Mouse (Mus musculus) limb, embryonic 15.5 days (tissue): ENCODE measurements around the gene Sh2b3. TPM values are rescaled to one million over a fixed set of nuclear protein-coding genes. Genes with fewer than 3 reads are reported as not detected.

Source experiments
- ATAC-seq: fragments of 200-750 bp; cut with Nextera tagmentation; 2 replicates; pipeline ENCODE4 v1.8.0; 2017; ENCODE audit warnings: low read depth, moderate TSS enrichment; ENCODE audit not compliant: insufficient number of reproducible peaks, low FRiP score, low TSS enrichment
- H3K27ac ChIP-seq: fragments of 300-500 bp; sonication (generic); 2 replicates; pipeline ENCODE4 v1.5.1; 2015; ENCODE audit warnings: moderate library complexity, mild to moderate bottlenecking, inconsistent platforms
- H3K27me3 ChIP-seq: fragments of 300-500 bp; sonication (generic); 2 replicates; pipeline ENCODE4 v1.6.1; 2015; ENCODE audit warnings: inconsistent platforms
- H3K36me3 ChIP-seq: fragments of 300-500 bp; sonication (generic); 2 replicates; pipeline ENCODE4 v1.6.1; 2015; ENCODE audit warnings: inconsistent platforms
- H3K4me1 ChIP-seq: fragments of 300-500 bp; sonication (generic); 2 replicates; pipeline ENCODE4 v1.6.1; 2015; ENCODE audit warnings: inconsistent platforms
- H3K4me2 ChIP-seq: fragments of 300-500 bp; sonication (generic); 2 replicates; pipeline ENCODE4 v1.6.1; 2015; ENCODE audit warnings: mild to moderate bottlenecking, inconsistent platforms
- H3K4me3 ChIP-seq: fragments of 300-500 bp; sonication (generic); 2 replicates; pipeline ENCODE4 v1.5.1; 2015; ENCODE audit warnings: mild to moderate bottlenecking, inconsistent platforms
- H3K9ac ChIP-seq: fragments of 300-500 bp; sonication (generic); 2 replicates; pipeline ENCODE4 v1.6.1; 2015; ENCODE audit warnings: inconsistent platforms
- H3K9me3 ChIP-seq: fragments of 300-500 bp; sonication (generic); 2 replicates; pipeline ENCODE4 v1.6.1; 2016; ENCODE audit warnings: inconsistent platforms
- WGBS: fragments of 180-500 bp; shearing (Covaris S2); methylation state at CpG from one replicate; pipeline ENCODE4 v1.1.7; 2015; 5-methylcytosine and 5-hydroxymethylcytosine counted together
- polyA plus RNA-seq: library from polyadenylated mRNA; unstranded; fragments of >200 nt; fragmentation: Nextera tagmentation; extraction: Ambion mirVana; gene quantifications from 2 replicates; pipeline ENCODE4 v1.2.1, GENCODE M21; 2015

The Sh2b3 gene
- polyA plus RNA-seq: 13.1 and 14.8 TPM in 2 replicates

GRCm38 (mm10) chr5:121837441-121838340 is at the start of gene Sh2b3:
Gene Sh2b3, minus strand, starts transcription at chr5:121837646.
- no peaks in the 10 kb centered on the region for H3K9me3 ChIP-seq
- H3K36me3 ChIP-seq: no peaks in the 10 kb centered on the region
- H3K4me2 ChIP-seq: peak within 1 kb of the TSS; percentile 91
- H3K9ac ChIP-seq: peak within 1 kb of the TSS; percentile 73
- ATAC-seq: no peak
- peak within 1 kb of the TSS; percentile 73 for H3K27ac ChIP-seq
- H3K4me1 ChIP-seq: peaks cover 63% of the 10 kb centered on the region
- WGBS: 1% methylated on average over 35 of the region's 35 CpGs
- H3K4me3 ChIP-seq: peak within 1 kb of the TSS; percentile 66
- H3K27me3 ChIP-seq: no peaks in the 10 kb centered on the region

- H3K4me1 ChIP-seq: peaks cover 8% of the 10 kb centered on the region
- no peak overlapping the region for H3K4me2 ChIP-seq
- H3K4me3 ChIP-seq: no peak overlapping the region
- WGBS: 76% methylated on average over 8 of the region's 8 CpGs
- no peak overlapping the region for H3K9ac ChIP-seq
- no peaks in the 10 kb centered on the region for H3K27me3 ChIP-seq
- H3K36me3 ChIP-seq: no peaks in the 10 kb centered on the region
- no peak overlapping the region for H3K27ac ChIP-seq
- no peaks in the 10 kb centered on the region for H3K9me3 ChIP-seq
- no peak for ATAC-seq
Observed at GRCm38 (mm10) chr5:121883356-121883755, 45.9 kb upstream of the Sh2b3 start.

- Histone ChIP-seq H3K4me2 (no peak overlapping the region), H3K4me3 (no peak overlapping the region), H3K4me1 (peaks cover 9% of the 10 kb centered on the region), H3K27me3 (no peaks in the 10 kb centered on the region), H3K27ac (no peak overlapping the region), H3K36me3 (no peaks in the 10 kb centered on the region), H3K9me3 (no peaks in the 10 kb centered on the region), H3K9ac (no peak overlapping the region)
- ATAC-seq: no peak
- 61% methylated on average over 6 of the region's 6 CpGs for WGBS
Observed at GRCm38 (mm10) chr5:121879211-121879610, 41.8 kb upstream of the Sh2b3 start.

- Histone ChIP-seq H3K27ac (no peak overlapping the region), H3K4me1 (peaks cover 9% of the 10 kb centered on the region), H3K4me3 (no peak overlapping the region), H3K36me3 (no peaks in the 10 kb centered on the region), H3K4me2 (no peak overlapping the region), H3K9ac (no peak overlapping the region), H3K27me3 (no peaks in the 10 kb centered on the region), H3K9me3 (no peaks in the 10 kb centered on the region)
- no peak for ATAC-seq
- WGBS: 62% methylated on average over 17 of the region's 17 CpGs
Observed at GRCm38 (mm10) chr5:121878703-121879102, 41.3 kb upstream of the Sh2b3 start.

GRCm38 (mm10) chr5:121876901-121877300 is 39.5 kb upstream of the Sh2b3 start:
- ATAC-seq: no peak
- Histone ChIP-seq H3K36me3 (no peaks in the 10 kb centered on the region), H3K4me2 (no peak overlapping the region), H3K27ac (no peak overlapping the region), H3K9me3 (no peaks in the 10 kb centered on the region), H3K27me3 (no peaks in the 10 kb centered on the region), H3K4me3 (no peak overlapping the region), H3K9ac (no peak overlapping the region), H3K4me1 (peaks cover 11% of the 10 kb centered on the region)
- 86% methylated on average over 12 of the region's 12 CpGs for WGBS

GRCm38 (mm10) chr5:121875041-121875440 is 37.6 kb upstream of the Sh2b3 start:
- Histone ChIP-seq H3K36me3 (no peaks in the 10 kb centered on the region), H3K4me1 (peaks cover 13% of the 10 kb centered on the region), H3K4me2 (no peak overlapping the region), H3K9me3 (no peaks in the 10 kb centered on the region), H3K27ac (no peak overlapping the region), H3K27me3 (no peaks in the 10 kb centered on the region), H3K4me3 (no peak overlapping the region), H3K9ac (no peak overlapping the region)
- no peak for ATAC-seq
- WGBS: 87% methylated on average over 12 of the region's 12 CpGs

GRCm38 (mm10) chr5:121872158-121872557 is 34.7 kb upstream of the Sh2b3 start:
- H3K9ac ChIP-seq: no peak overlapping the region
- no peak overlapping the region for H3K4me2 ChIP-seq
- H3K27ac ChIP-seq: no peak overlapping the region
- WGBS: 6% methylated on average over 4 of the region's 4 CpGs
- no peaks in the 10 kb centered on the region for H3K27me3 ChIP-seq
- H3K4me1 ChIP-seq: 0 out of 2 replicates have a peak, but pooled peaks cover 4% of the 10 kb centered on the region
- no peak for ATAC-seq
- H3K9me3 ChIP-seq: no peaks in the 10 kb centered on the region
- no peak overlapping the region for H3K4me3 ChIP-seq
- H3K36me3 ChIP-seq: no peaks in the 10 kb centered on the region

- Histone ChIP-seq H3K4me1 (0 out of 2 replicates have a peak, but pooled peaks cover 4% of the 10 kb centered on the region), H3K4me2 (no peak overlapping the region), H3K36me3 (no peaks in the 10 kb centered on the region), H3K4me3 (no peak overlapping the region), H3K27me3 (no peaks in the 10 kb centered on the region), H3K27ac (no peak overlapping the region), H3K9ac (no peak overlapping the region), H3K9me3 (no peaks in the 10 kb centered on the region)
- ATAC-seq: no peak
- 81% methylated on average over 13 of the region's 13 CpGs for WGBS
Observed at GRCm38 (mm10) chr5:121871515-121872030, 34.1 kb upstream of the Sh2b3 start.

- Histone ChIP-seq H3K4me1 (0 out of 2 replicates have a peak, but pooled peaks cover 4% of the 10 kb centered on the region), H3K27ac (no peak overlapping the region), H3K36me3 (no peaks in the 10 kb centered on the region), H3K9me3 (no peaks in the 10 kb centered on the region), H3K9ac (no peak overlapping the region), H3K27me3 (no peaks in the 10 kb centered on the region), H3K4me2 (no peak overlapping the region), H3K4me3 (no peak overlapping the region)
- 73% methylated on average over 6 of the region's 6 CpGs for WGBS
- ATAC-seq: no peak
Observed at GRCm38 (mm10) chr5:121870832-121871231, 33.4 kb upstream of the Sh2b3 start.

- no peak overlapping the region for H3K9ac ChIP-seq
- no peak overlapping the region for H3K27ac ChIP-seq
- no peak overlapping the region for H3K4me2 ChIP-seq
- ATAC-seq: no peak
- no peaks in the 10 kb centered on the region for H3K27me3 ChIP-seq
- H3K36me3 ChIP-seq: no peaks in the 10 kb centered on the region
- H3K4me3 ChIP-seq: no peak overlapping the region
- H3K4me1 ChIP-seq: peaks cover 10% of the 10 kb centered on the region
- H3K9me3 ChIP-seq: no peaks in the 10 kb centered on the region
- WGBS: 48% methylated on average over 5 of the region's 5 CpGs
Observed at GRCm38 (mm10) chr5:121867963-121868362, 30.5 kb upstream of the Sh2b3 start.

GRCm38 (mm10) chr5:121864330-121864729 is 26.9 kb upstream of the Sh2b3 start:
- H3K27me3 ChIP-seq: no peaks in the 10 kb centered on the region
- H3K9me3 ChIP-seq: no peaks in the 10 kb centered on the region
- H3K4me2 ChIP-seq: no peak overlapping the region
- H3K27ac ChIP-seq: no peak overlapping the region
- H3K9ac ChIP-seq: no peak overlapping the region
- H3K4me3 ChIP-seq: no peak overlapping the region
- H3K36me3 ChIP-seq: no peaks in the 10 kb centered on the region; the same call in 1 of the 2 replicates
- ATAC-seq: no peak
- WGBS: 16% methylated on average over 8 of the region's 11 CpGs
- peaks cover 6% of the 10 kb centered on the region for H3K4me1 ChIP-seq

GRCm38 (mm10) chr5:121861964-121862363 is 24.5 kb upstream of the Sh2b3 start:
- H3K4me2 ChIP-seq: no peak overlapping the region
- no peaks in the 10 kb centered on the region; the same call in 1 of the 2 replicates for H3K36me3 ChIP-seq
- H3K4me3 ChIP-seq: no peak overlapping the region
- peaks cover 6% of the 10 kb centered on the region for H3K4me1 ChIP-seq
- ATAC-seq: no peak
- WGBS: 47% methylated on average over 5 of the region's 5 CpGs
- H3K27ac ChIP-seq: no peak overlapping the region
- no peak overlapping the region for H3K9ac ChIP-seq
- no peaks in the 10 kb centered on the region for H3K9me3 ChIP-seq
- H3K27me3 ChIP-seq: no peaks in the 10 kb centered on the region
